Mouse (Mus musculus) bone marrow, adult 2 months (tissue): ENCODE results near the gene Plcb4.

Source experiments
- CTCF ChIP-seq: fragments of 200-500 bp; IDR thresholded peaks from 2 replicates; pipeline ENCODE4 v1.5.1; 2011; ENCODE audit warnings: low read length, control low read depth; ENCODE audit not compliant: control insufficient read depth, insufficient read depth
- POLR2A ChIP-seq: fragments of 200-500 bp; IDR thresholded peaks from 2 replicates; pipeline ENCODE4 v1.6.1; 2011; ENCODE audit warnings: low read depth, mild to moderate bottlenecking, control low read depth, low read length, borderline replicate concordance; ENCODE audit not compliant: control insufficient read depth

- TF ChIP-seq CTCF (no peak), POLR2A (no peak)
Observed at GRCm38 (mm10) chr2:135776131-135776775, 117.4 kb downstream of the Plcb4 start.
